Mouse (Mus musculus) midbrain, postnatal 0 days (tissue): ENCODE measurements at regions not wholly inside any gene's neighbourhood (a gene's known extent, or its start where the extent isn't known, plus 50 kb on each side); places are given as distances from the start of the nearest gene placed in this dataset.

Source experiments
- ATAC-seq: fragments of 200-750 bp; cut with Nextera tagmentation; 2 replicates; pipeline ENCODE4 v1.8.0; 2017; ENCODE audit warnings: moderate number of reproducible peaks, mild to moderate bottlenecking, moderate TSS enrichment, moderate library complexity; ENCODE audit not compliant: low FRiP score
- DNase-seq: peaks from one replicate; pipeline ENCODE4 v3.0.0-alpha.2; 2015; ENCODE audit warnings: low spot score
- H3K27ac ChIP-seq: fragments of 300-500 bp; sonication (generic); 2 replicates; pipeline ENCODE4 v1.5.1; 2014; ENCODE audit warnings: low read depth, mild to moderate bottlenecking, low read length, mixed read lengths
- H3K27me3 ChIP-seq: fragments of 300-500 bp; sonication (generic); 2 replicates; pipeline ENCODE4 v1.6.1; 2014; ENCODE audit warnings: low read length, control low read depth, mixed read lengths; ENCODE audit not compliant: insufficient read depth
- H3K36me3 ChIP-seq: fragments of 300-500 bp; sonication (generic); 2 replicates; pipeline ENCODE4 v1.6.1; 2014; ENCODE audit warnings: low read length, control low read depth, mixed read lengths; ENCODE audit not compliant: insufficient read depth
- H3K4me1 ChIP-seq: fragments of 300-500 bp; sonication (generic); 2 replicates; pipeline ENCODE4 v1.6.1; 2014; ENCODE audit warnings: mild to moderate bottlenecking, control low read depth, antibody characterized with exemption, low read length, mixed read lengths; ENCODE audit not compliant: insufficient read depth
- H3K4me2 ChIP-seq: fragments of 300-500 bp; sonication (generic); 2 replicates; pipeline ENCODE4 v1.6.1; 2014; ENCODE audit warnings: low read depth, mild to moderate bottlenecking, low read length, mixed read lengths; ENCODE audit not compliant: poor library complexity, severe bottlenecking
- H3K4me3 ChIP-seq: fragments of 300-500 bp; sonication (generic); 2 replicates; pipeline ENCODE4 v1.5.1; 2014; ENCODE audit warnings: low read depth, mild to moderate bottlenecking, low read length, moderate library complexity
- H3K9ac ChIP-seq: fragments of 300-500 bp; sonication (generic); replicated peaks from 2 replicates; pipeline ENCODE4 v1.6.1; 2014; ENCODE audit warnings: mild to moderate bottlenecking, low read length, moderate library complexity, mixed read lengths; ENCODE audit not compliant: poor library complexity, severe bottlenecking
- H3K9me3 ChIP-seq: fragments of 300-500 bp; sonication (generic); 2 replicates; pipeline ENCODE4 v1.6.1; 2016; ENCODE audit warnings: low read length, control low read depth
- CTCF ChIP-seq: IDR thresholded peaks from 2 replicates; pipeline ENCODE4 v1.5.1; 2016; ENCODE audit warnings: antibody characterized with exemption, mild to moderate bottlenecking
- WGBS: fragments of 180-500 bp; shearing (Covaris S2); extraction: QIAGEN DNeasy Blood & Tissue Kit; methylation state at CpG from one replicate; pipeline ENCODE4 v1.1.7; 2014; 5-methylcytosine and 5-hydroxymethylcytosine counted together

DNA sequence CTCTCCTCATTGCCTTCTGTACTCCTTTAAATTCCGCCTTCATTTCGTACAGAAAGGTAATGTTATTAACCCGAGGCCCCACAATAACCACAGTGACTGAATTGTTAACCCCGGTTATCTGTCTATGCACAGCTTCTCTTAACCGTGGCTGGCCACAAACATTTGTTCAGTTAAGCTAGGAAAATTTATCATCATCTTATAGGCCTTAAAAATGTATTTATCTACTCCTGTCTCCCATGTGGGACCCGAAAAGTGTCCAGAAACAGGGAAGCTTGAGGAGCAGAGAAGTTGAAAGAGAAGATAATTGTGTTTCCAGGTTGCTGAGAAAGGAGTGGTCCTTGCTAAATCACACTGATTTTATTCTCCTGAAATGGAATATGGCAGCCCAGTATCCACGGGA is 206.6 kb upstream of the Trib2 start:
- ATAC-seq: no peak
- no peaks in the 10 kb centered on the region for H3K9me3 ChIP-seq
- no peak overlapping the region for H3K9ac ChIP-seq
- H3K27ac ChIP-seq: no peak overlapping the region
- no peaks in the 10 kb centered on the region for H3K4me1 ChIP-seq
- no peak for DNase-seq
- WGBS: 86% methylated on average over 7 of the region's 7 CpGs
- H3K4me2 ChIP-seq: no peak overlapping the region
- H3K27me3 ChIP-seq: no peaks in the 10 kb centered on the region
- no peak for TF ChIP-seq CTCF
- no peaks in the 10 kb centered on the region for H3K36me3 ChIP-seq
- H3K4me3 ChIP-seq: no peak overlapping the region

DNA sequence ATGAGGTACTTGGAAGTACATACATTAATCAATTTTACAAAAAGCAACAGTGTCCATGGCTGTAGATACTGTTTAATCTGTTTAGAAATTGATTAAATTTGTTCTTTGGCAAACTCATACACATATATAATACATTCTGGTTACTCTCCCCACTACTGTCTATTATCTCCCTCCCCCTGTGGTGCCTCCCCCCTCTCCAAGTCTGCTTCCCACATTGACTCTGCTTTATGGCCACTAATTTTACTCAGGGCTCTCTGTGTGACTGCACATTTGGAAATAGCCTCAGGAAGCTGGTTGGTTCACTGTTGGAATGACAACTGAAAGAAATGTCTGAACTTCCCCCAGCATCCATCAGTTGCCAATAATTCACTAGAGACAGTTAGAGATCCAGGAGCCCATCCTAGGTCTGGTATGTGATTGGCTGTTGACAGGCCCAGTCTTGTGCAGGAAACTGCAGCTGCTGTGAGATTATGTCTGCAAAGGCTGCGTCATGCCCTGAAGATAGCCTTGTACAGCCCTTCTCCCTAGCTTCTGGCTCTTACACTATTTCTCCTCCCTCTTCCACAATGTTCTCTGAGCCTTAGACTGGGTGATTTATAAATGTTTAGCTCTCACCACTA is 204.6 kb upstream of the Trib2 start:
- Histone ChIP-seq H3K4me2 (no peak overlapping the region), H3K4me1 (no peaks in the 10 kb centered on the region), H3K27me3 (no peaks in the 10 kb centered on the region), H3K36me3 (no peaks in the 10 kb centered on the region), H3K9me3 (no peaks in the 10 kb centered on the region), H3K27ac (no peak overlapping the region), H3K4me3 (no peak overlapping the region), H3K9ac (no peak overlapping the region)
- no peak for DNase-seq
- 78% methylated on average over 1 of the region's 1 CpGs for WGBS
- TF ChIP-seq CTCF: no peak
- ATAC-seq: no peak

GRCm38 (mm10) chr12:16018237-16018636 is 201.5 kb upstream of the Trib2 start:
- Histone ChIP-seq H3K27me3 (no peaks in the 10 kb centered on the region), H3K36me3 (no peaks in the 10 kb centered on the region), H3K9ac (no peak overlapping the region), H3K27ac (no peak overlapping the region), H3K4me1 (no peaks in the 10 kb centered on the region), H3K4me3 (no peak overlapping the region), H3K9me3 (no peaks in the 10 kb centered on the region), H3K4me2 (no peak overlapping the region)
- no peak for TF ChIP-seq CTCF
- no peak for DNase-seq
- no peak for ATAC-seq
- WGBS: 94% methylated on average over 4 of the region's 4 CpGs

DNA sequence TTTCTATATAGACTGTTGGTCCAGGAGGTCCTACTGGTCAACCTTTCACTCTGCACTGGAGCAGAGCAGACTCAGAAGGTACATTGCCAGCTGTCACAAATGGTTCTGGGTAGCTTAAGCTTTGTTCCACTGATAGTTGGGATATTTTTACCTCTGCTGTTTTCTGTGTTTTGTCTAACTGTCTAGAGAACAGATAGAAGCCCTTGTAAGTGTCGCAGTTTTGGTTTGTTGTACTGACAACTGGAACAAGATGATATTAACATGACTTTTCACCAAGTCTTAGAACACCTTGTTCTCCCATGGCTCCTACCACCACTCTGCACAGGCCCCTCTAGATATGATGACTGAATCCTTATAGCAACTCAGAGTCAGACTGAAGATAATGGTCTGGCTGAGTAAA is 199.9 kb upstream of the Trib2 start:
- no peaks in the 10 kb centered on the region for H3K27me3 ChIP-seq
- no peaks in the 10 kb centered on the region for H3K36me3 ChIP-seq
- H3K9me3 ChIP-seq: no peaks in the 10 kb centered on the region
- ATAC-seq: no peak
- no peak overlapping the region for H3K4me2 ChIP-seq
- TF ChIP-seq CTCF: no peak
- H3K27ac ChIP-seq: no peak overlapping the region
- no peak overlapping the region for H3K4me3 ChIP-seq
- WGBS: 97% methylated on average over 1 of the region's 1 CpGs
- no peaks in the 10 kb centered on the region for H3K4me1 ChIP-seq
- no peak for DNase-seq
- no peak overlapping the region for H3K9ac ChIP-seq

- TF ChIP-seq CTCF: no peak
- Histone ChIP-seq H3K4me2 (no peak overlapping the region), H3K9me3 (no peaks in the 10 kb centered on the region), H3K4me3 (no peak overlapping the region), H3K9ac (no peak overlapping the region), H3K4me1 (no peaks in the 10 kb centered on the region), H3K27ac (no peak overlapping the region), H3K27me3 (no peaks in the 10 kb centered on the region), H3K36me3 (no peaks in the 10 kb centered on the region)
- DNase-seq: no peak
- ATAC-seq: no peak
- WGBS: 94% methylated on average over 8 of the region's 8 CpGs
Measured at GRCm38 (mm10) chr12:16015596-16015995, 198.9 kb upstream of the Trib2 start.

- TF ChIP-seq CTCF: no peak
- no peak overlapping the region for H3K9ac ChIP-seq
- ATAC-seq (no peak), DNase-seq (no peak)
- 94% methylated on average over 1 of the region's 1 CpGs for WGBS
- H3K9me3 ChIP-seq: no peaks in the 10 kb centered on the region
- H3K27ac ChIP-seq: no peak overlapping the region
- no peaks in the 10 kb centered on the region for H3K36me3 ChIP-seq
- no peaks in the 10 kb centered on the region for H3K27me3 ChIP-seq
- no peak overlapping the region for H3K4me3 ChIP-seq
- H3K4me1 ChIP-seq: no peaks in the 10 kb centered on the region; the same call in 1 of the 2 replicates
- no peak overlapping the region for H3K4me2 ChIP-seq
Measured at GRCm38 (mm10) chr12:16014679-16015078, 198.0 kb upstream of the Trib2 start.
